Mouse (Mus musculus) liver, embryonic 14 days (tissue): ENCODE results near the gene Klhl35. TPM values are rescaled to one million over a fixed set of nuclear protein-coding genes. Genes with fewer than 3 reads are reported as not detected.

Experiments
- polyA plus RNA-seq: library from polyadenylated mRNA; depleted of rRNA; stranded (reverse); fragments of >200 nt; gene quantifications from 2 replicates; pipeline ENCODE4 v1.2.3, GENCODE M21; 2012; rRNA removed

Gene Klhl35
- 0.03 and 0.09 TPM in 2 replicates for polyA plus RNA-seq

GRCm38 (mm10) chr7:99465811-99466210 lies at the start of gene Klhl35:
Klhl35 (plus strand) TSS chr7:99466004.

GRCm38 (mm10) chr7:99483271-99483923 lies 17.6 kb downstream of the Klhl35 start, which contains the start of gene Rps3:
Rps3 (minus strand) TSS chr7:99483738.

Other genes with a start within 250 kb of the Klhl35 start
- 11.1 and 14.8 TPM in 2 replicates for gene Mogat2, start 227.4 kb upstream of the Klhl35 start, polyA plus RNA-seq
- 0.03 TPM in 2 replicates for gene Map6, start 198.6 kb upstream of the Klhl35 start, polyA plus RNA-seq
- 32.8 and 42.3 TPM in 2 replicates for gene Serpinh1, start 112.8 kb upstream of the Klhl35 start, polyA plus RNA-seq
- gene Gdpd5, start 84.6 kb upstream of the Klhl35 start, polyA plus RNA-seq: 0.73 and 1.1 TPM in 2 replicates
- gene Rps3, start 17.7 kb downstream of the Klhl35 start, polyA plus RNA-seq: 907 and 1,012 TPM in 2 replicates
- gene Arrb1, start 69.5 kb downstream of the Klhl35 start, polyA plus RNA-seq: 204 and 251 TPM in 2 replicates
- gene Tpbgl, start 161.1 kb downstream of the Klhl35 start, polyA plus RNA-seq: 0.07 and 0.11 TPM in 2 replicates
- gene Slco2b1, start 245.3 kb downstream of the Klhl35 start, polyA plus RNA-seq: 0.09 and 0.11 TPM in 2 replicates